Mouse (Mus musculus): ENCODE measurements at regions not wholly inside any gene's neighbourhood (a gene's known extent, or its start where the extent isn't known, plus 50 kb on each side); places are given as distances from the start of the nearest gene placed in this dataset.

DNA sequence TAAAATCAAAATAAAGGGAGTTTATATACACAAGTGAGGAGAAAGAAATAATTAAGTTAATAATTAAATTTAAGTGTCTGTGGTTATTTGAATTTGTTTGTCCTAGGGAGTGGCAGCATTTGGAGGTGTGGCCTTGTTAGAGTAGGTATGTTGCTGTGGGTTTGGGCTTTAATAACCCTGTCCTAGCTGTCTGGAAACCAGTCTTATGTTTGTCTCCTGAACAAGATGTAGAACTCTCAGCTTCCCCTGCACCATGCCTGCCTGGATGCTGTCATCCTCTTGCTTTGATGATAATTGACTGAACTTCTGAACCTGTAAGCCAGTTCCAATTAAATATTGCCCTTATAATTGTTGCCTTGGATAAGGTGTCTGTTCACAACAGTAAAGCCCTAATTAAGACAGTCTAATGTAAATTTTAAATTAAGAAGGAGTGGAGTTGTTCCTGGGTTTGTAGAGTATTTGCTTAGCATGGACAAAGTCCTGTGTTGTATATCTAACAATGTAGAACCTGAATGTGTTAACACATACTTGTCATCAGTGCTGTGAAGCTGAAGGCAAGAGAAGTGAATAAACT lies 566.6 kb upstream of the Atxn7l3b start:
- in situ Hi-C loops (cut with MboI, MseI) = loop anchor here in 1 of 2 experiments (10.0 kb wide), 1 partner anchor 1269 kb away; no protein-coding TSS in a partner anchor

Measured in T-helper 17 cell (primary cell).